Mouse (Mus musculus) lung, embryonic 16.5 days (tissue): ENCODE measurements at regions not wholly inside any gene's neighbourhood (a gene's known extent, or its start where the extent isn't known, plus 50 kb on each side); places are given as distances from the start of the nearest gene placed in this dataset.
A peak's percentile ranks its signal among the peaks of the same experiment; 100 is the strongest.

ENCODE experiments used
- ATAC-seq: fragments of 200-750 bp; cut with Nextera tagmentation; 2 replicates; pipeline ENCODE4 v1.8.0; 2017; ENCODE audit warnings: low read depth, mild to moderate bottlenecking, moderate library complexity
- H3K27ac ChIP-seq: fragments of 300-500 bp; sonication (generic); 2 replicates; pipeline ENCODE4 v1.5.1; 2014; ENCODE audit warnings: mild to moderate bottlenecking, control low read depth, low read length
- H3K27me3 ChIP-seq: fragments of 300-500 bp; sonication (generic); 2 replicates; pipeline ENCODE4 v1.6.1; 2014; ENCODE audit warnings: low read depth, low read length, mixed read lengths; ENCODE audit not compliant: control insufficient read depth, insufficient read depth
- H3K36me3 ChIP-seq: fragments of 300-500 bp; sonication (generic); 2 replicates; pipeline ENCODE4 v1.6.1; 2014; ENCODE audit warnings: low read length; ENCODE audit not compliant: control insufficient read depth, insufficient read depth
- H3K4me1 ChIP-seq: fragments of 300-500 bp; sonication (generic); replicated peaks from 2 replicates; pipeline ENCODE4 v1.6.1; 2014; ENCODE audit warnings: low read length, mixed read lengths; ENCODE audit not compliant: control insufficient read depth, insufficient read depth
- H3K4me2 ChIP-seq: fragments of 300-500 bp; sonication (generic); 2 replicates; pipeline ENCODE4 v1.6.1; 2014; ENCODE audit warnings: low read depth, low read length, control low read depth
- H3K4me3 ChIP-seq: fragments of 300-500 bp; sonication (generic); 2 replicates; pipeline ENCODE4 v1.5.1; 2014; ENCODE audit warnings: mild to moderate bottlenecking, low read length, control low read depth
- H3K9ac ChIP-seq: fragments of 300-500 bp; sonication (generic); 2 replicates; pipeline ENCODE4 v1.6.1; 2014; ENCODE audit warnings: low read length, control low read depth
- H3K9me3 ChIP-seq: fragments of 300-500 bp; sonication (generic); 2 replicates; pipeline ENCODE4 v1.6.1; 2016; ENCODE audit warnings: low read length; ENCODE audit not compliant: control insufficient read depth
- WGBS: fragments of 180-500 bp; shearing (Covaris S2); extraction: QIAGEN DNeasy Blood & Tissue Kit; methylation state at CpG from one replicate; pipeline ENCODE4 v1.1.7; 2014; 5-methylcytosine and 5-hydroxymethylcytosine counted together

DNA sequence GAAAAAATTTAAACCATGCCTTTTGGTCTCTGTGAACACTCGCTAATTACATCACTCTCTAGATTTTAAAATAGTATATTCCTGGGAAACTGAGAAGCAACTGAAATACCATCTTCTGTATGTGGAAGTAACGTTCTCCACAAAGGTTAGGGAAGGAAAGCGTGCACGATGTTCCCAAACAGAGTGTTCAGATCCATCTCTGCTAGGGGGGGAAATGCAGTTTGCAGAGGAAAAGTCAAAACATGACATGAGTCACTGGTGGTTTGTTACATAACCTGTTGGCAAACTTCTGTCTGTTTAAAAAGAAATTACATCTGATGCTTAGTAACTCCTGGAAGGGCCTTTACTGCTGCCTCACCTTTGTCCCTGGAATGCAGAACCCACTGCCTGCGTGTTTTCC, 314.2 kb downstream of the Dcdc2c start:
- H3K9me3 ChIP-seq: no peaks in the 10 kb centered on the region
- no peak overlapping the region for H3K4me2 ChIP-seq
- ATAC-seq: no peak
- H3K9ac ChIP-seq: no peak overlapping the region
- no peaks in the 10 kb centered on the region for H3K27me3 ChIP-seq
- no peak overlapping the region for H3K27ac ChIP-seq
- H3K4me3 ChIP-seq: no peak overlapping the region
- H3K4me1 ChIP-seq: no peaks in the 10 kb centered on the region
- WGBS: 81% methylated on average over 5 of the region's 5 CpGs
- H3K36me3 ChIP-seq: no peaks in the 10 kb centered on the region

DNA sequence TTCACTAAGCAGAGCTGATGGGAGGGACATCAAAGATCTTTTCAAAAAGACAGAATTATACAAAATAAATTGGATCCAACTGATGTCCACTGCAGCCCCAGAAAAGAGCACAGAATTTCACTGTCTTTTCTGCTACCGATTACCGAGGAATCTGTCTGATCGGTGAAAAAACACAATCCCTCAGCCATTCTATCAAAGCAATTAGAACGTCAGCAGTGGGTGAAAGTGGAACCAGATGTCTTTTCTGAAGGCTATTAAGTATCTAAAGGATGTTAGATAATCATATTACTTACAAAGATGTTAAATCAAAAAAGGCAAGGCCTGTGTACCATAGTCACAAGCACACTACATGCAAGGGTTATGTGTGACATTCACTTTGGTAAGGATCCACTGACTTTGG, 315.2 kb downstream of the Dcdc2c start:
- Histone ChIP-seq H3K4me3 (no peak overlapping the region), H3K4me2 (no peak overlapping the region), H3K36me3 (no peaks in the 10 kb centered on the region), H3K9me3 (no peaks in the 10 kb centered on the region), H3K27ac (no peak overlapping the region), H3K27me3 (no peaks in the 10 kb centered on the region), H3K9ac (no peak overlapping the region), H3K4me1 (no peaks in the 10 kb centered on the region)
- WGBS: 61% methylated on average over 4 of the region's 4 CpGs
- no peak for ATAC-seq

DNA sequence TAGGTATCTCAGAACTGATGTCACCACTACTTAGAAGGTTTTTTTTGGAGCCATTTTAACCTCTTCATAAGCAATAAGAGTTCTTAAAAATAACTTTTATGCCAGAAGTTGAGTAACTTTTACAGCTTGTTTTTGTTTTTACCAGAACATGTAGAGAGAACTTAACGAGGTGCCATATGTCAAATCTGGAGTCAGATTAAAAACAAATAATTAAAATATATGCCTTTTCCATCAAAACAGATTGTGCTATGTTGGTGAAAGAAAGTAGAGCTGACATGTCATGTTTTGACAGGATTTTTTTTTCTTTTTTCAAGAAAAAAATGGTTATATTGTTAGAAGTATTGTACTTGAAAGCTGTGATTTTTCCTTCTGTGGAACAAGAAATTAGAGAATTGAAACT, 349.4 kb downstream of the Dcdc2c start:
- ATAC-seq: peak; percentile 81
- no peaks in the 10 kb centered on the region for H3K36me3 ChIP-seq
- WGBS: 40% methylated on average over 1 of the region's 1 CpGs
- no peak overlapping the region for H3K9ac ChIP-seq
- H3K27me3 ChIP-seq: no peaks in the 10 kb centered on the region
- H3K4me2 ChIP-seq: no peak overlapping the region
- H3K4me3 ChIP-seq: no peak overlapping the region
- no peaks in the 10 kb centered on the region for H3K4me1 ChIP-seq
- H3K27ac ChIP-seq: no peak overlapping the region; the same call in 1 of the 2 replicates
- H3K9me3 ChIP-seq: no peaks in the 10 kb centered on the region

DNA sequence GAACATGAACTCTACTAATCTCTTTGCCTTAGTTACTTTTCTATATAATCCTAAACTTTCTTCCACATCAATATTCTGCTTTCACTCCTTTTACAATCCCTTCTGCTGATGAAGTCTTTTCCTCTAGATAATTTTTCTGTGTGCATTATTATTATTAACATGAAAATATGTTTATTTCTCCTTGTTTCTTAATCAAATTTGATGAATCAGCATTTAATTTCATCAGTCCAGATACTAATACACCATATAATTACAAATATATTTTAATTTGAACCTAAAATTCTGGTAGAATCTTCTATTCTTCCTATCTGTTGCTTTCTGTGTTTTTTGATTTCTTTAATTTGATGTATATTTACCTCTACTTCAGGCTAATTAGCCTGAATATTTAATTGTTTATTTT, 365.5 kb downstream of the Dcdc2c start:
- Histone ChIP-seq H3K4me1 (no peaks in the 10 kb centered on the region), H3K27ac (no peak overlapping the region), H3K9me3 (0 out of 2 replicates have a peak, but pooled peaks cover 3% of the 10 kb centered on the region), H3K9ac (no peak overlapping the region), H3K27me3 (no peaks in the 10 kb centered on the region), H3K36me3 (no peaks in the 10 kb centered on the region), H3K4me2 (no peak overlapping the region), H3K4me3 (no peak overlapping the region)
- ATAC-seq: no peak

DNA sequence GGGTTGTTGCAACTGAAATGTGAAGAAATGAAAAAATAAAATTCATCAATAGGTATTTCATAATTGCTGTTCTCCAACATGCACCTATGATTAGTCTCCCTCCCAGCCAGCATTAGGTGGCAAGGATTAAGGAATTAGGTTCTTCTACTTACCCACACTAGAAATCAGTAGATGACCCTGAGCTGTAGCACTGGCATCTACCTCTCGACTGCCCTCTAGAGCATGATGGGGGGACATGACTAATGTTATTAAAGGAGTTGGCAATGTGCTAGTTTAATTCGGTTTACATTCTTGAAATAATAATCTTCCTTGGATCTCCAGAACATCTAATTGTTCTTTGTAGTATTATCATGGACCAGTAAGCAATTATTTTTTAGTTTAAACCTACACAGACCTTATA, 370.9 kb downstream of the Dcdc2c start:
- no peak overlapping the region for H3K4me2 ChIP-seq
- 61% methylated on average over 2 of the region's 2 CpGs for WGBS
- H3K27ac ChIP-seq: no peak overlapping the region
- no peak overlapping the region for H3K9ac ChIP-seq
- H3K4me3 ChIP-seq: no peak overlapping the region
- H3K27me3 ChIP-seq: no peaks in the 10 kb centered on the region
- no peaks in the 10 kb centered on the region for H3K36me3 ChIP-seq
- no peaks in the 10 kb centered on the region for H3K4me1 ChIP-seq
- H3K9me3 ChIP-seq: no peaks in the 10 kb centered on the region
- no peak for ATAC-seq

DNA sequence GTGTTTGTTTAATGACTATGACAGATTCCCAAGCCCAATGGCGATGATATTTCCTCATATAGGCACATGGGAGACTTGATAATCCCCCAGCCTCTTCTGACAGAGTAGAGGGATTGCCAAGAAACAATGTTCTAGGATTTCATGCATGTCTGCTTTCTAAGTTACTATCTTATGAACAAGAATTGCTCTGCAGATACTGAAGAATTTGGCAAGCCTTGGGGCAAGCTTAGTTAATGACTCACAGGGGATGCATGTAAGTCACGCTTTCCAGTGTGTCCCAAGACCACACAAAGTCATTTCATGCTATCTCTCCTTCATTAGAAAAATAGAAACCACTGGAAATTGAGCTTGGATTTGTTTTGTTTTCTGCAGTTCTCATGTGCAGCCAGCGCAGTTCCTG, 376.2 kb downstream of the Dcdc2c start:
- no peaks in the 10 kb centered on the region for H3K36me3 ChIP-seq
- no peaks in the 10 kb centered on the region for H3K4me1 ChIP-seq
- H3K4me3 ChIP-seq: no peak overlapping the region
- no peak overlapping the region for H3K27ac ChIP-seq
- H3K9ac ChIP-seq: no peak overlapping the region
- WGBS: 55% methylated on average over 3 of the region's 3 CpGs
- no peaks in the 10 kb centered on the region for H3K27me3 ChIP-seq
- no peaks in the 10 kb centered on the region for H3K9me3 ChIP-seq
- no peak for ATAC-seq
- no peak overlapping the region for H3K4me2 ChIP-seq

DNA sequence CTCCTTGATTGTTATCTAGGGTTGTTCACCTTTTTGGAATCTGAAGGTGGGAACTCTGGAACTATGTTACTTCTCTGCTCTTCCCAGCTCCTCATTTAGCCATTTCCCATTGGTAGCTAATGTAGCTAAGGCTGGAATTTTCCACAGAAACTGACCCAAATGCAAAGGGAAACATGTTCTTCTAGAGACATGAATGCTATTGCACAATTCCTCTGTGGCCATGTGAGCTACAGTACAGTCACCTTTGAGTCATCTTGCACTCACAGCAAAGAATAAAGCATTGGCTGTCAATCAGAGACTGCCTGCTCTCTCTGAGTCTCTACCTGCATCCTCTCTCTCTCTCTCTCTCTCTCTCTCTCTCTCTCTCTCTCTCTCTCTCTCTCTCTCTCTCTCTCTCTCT, 378.1 kb downstream of the Dcdc2c start:
- no peak overlapping the region for H3K4me3 ChIP-seq
- H3K4me2 ChIP-seq: no peak overlapping the region
- no peaks in the 10 kb centered on the region for H3K27me3 ChIP-seq
- no peak for ATAC-seq
- H3K4me1 ChIP-seq: no peaks in the 10 kb centered on the region
- H3K27ac ChIP-seq: no peak overlapping the region
- H3K9me3 ChIP-seq: no peaks in the 10 kb centered on the region
- H3K36me3 ChIP-seq: no peaks in the 10 kb centered on the region
- no peak overlapping the region for H3K9ac ChIP-seq

DNA sequence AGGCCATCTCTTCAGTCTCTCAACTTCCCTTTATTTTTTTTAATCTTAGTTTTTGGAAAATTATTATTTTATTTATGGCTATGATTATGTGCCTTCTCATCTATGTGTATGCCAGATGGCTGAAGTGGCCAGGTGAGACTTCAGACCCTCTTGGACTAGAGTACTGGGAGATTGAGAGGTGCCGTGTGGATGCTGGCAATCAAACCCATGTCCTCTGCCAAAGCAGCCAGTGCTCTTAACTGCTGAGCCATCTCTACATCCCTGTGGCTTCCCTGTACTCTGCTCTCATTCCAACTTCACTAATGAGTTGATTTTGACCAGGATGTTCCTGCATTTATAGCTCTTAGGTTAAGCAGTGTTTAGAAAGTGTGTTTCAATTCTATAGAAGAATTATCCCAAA, 393.4 kb downstream of the Dcdc2c start:
- 78% methylated on average over 1 of the region's 1 CpGs for WGBS
- H3K4me1 ChIP-seq: no peaks in the 10 kb centered on the region
- no peak overlapping the region for H3K9ac ChIP-seq
- no peaks in the 10 kb centered on the region for H3K27me3 ChIP-seq
- no peak for ATAC-seq
- H3K36me3 ChIP-seq: no peaks in the 10 kb centered on the region
- H3K27ac ChIP-seq: no peak overlapping the region
- H3K9me3 ChIP-seq: no peaks in the 10 kb centered on the region
- no peak overlapping the region for H3K4me2 ChIP-seq
- no peak overlapping the region for H3K4me3 ChIP-seq

DNA sequence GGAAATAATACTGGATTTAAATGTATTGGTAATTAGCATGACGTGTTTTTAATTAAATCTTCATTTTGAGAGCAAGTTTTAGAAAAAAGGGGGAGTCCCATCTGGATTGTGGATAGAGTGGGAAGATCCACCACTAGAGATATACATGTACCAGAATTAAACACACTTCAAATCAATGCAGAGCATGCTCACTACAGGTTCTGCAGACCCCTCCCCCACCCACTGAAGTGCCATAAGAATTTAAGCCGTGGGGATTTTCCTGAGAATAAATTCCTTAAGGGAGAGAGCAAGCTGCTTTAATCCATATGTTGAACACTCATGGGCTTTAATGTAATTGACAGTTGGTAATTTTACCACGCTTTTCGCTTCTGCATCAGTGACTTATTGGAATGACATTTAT, 401.4 kb downstream of the Dcdc2c start:
- Histone ChIP-seq H3K9ac (no peak overlapping the region), H3K4me2 (no peak overlapping the region), H3K27ac (no peak overlapping the region), H3K9me3 (no peaks in the 10 kb centered on the region), H3K4me1 (no peaks in the 10 kb centered on the region), H3K27me3 (no peaks in the 10 kb centered on the region), H3K4me3 (no peak overlapping the region), H3K36me3 (no peaks in the 10 kb centered on the region)
- ATAC-seq: no peak
- WGBS: 67% methylated on average over 4 of the region's 4 CpGs

DNA sequence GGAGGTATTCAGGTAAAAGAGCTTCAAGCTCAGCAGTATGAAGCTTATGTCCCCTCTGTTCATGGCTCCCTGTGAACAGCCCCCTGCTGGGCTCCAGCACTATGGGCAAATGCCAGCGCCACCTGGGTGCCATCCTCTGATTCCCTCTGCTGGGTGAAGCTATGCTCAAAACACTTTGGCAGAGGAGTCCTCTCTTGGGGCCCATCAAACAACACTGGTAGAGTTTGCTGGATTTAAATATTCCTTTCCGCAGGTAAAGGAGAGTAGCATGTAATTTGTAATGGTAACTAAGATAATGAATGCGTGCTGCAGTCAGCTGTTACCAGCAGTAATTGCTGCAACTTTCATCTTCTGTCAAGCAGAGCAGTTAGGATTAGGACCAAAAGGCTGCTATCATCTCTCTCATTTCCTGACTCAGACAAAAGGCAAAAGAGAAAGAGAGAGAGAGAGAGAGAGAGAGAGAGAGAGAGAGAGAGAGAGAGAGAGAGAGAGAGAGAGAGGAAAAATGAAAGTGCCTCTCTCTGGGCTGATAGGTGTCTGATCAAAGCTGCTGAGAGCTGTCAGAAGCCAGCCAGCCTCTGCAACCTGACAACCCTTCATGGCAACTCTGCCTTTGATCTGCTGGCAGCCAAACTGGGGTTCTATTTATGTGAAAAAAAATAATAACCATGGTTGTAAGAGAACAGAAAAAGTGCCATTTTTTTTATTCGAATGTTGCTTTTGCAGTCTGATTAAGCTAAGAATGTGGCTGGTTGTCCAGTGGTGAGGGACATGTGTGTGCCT, 416.2 kb downstream of the Dcdc2c start:
- Histone ChIP-seq H3K9ac (no peak overlapping the region), H3K36me3 (no peaks in the 10 kb centered on the region), H3K4me3 (no peak overlapping the region), H3K27me3 (no peaks in the 10 kb centered on the region), H3K4me2 (no peak overlapping the region), H3K27ac (no peak overlapping the region), H3K9me3 (no peaks in the 10 kb centered on the region), H3K4me1 (no peaks in the 10 kb centered on the region)
- 48% methylated on average over 4 of the region's 4 CpGs for WGBS
- ATAC-seq: no peak
